Mouse (Mus musculus): Measurements from ENCODE around the gene Slamf7.

- TF ChIP-seq NELFE (IDR thresholded peaks at IDR 0.05; ENCODE audit: low read depth, low read length) (no peak), CTCF (conservative IDR thresholded peaks at IDR 0.05 in 1 of 2, IDR thresholded peaks at IDR 0.05 in 1 of 2; ENCODE audit: low read depth in 2 of 2, low read length in 2 of 2) (peak; percentile 56 to 66; a peak in 3 of 4 replicates), RAD21 (IDR thresholded peaks at IDR 0.05; ENCODE audit: low read depth, low read length) (peak; percentile 30), MEF2A (IDR thresholded peaks at IDR 0.05; ENCODE audit: borderline replicate concordance, low read depth, low read length) (no peak), POLR2A (IDR thresholded peaks at IDR 0.05; ENCODE audit: low read depth, low read length) (no peak), JUN (IDR thresholded peaks at IDR 0.05; ENCODE audit: insufficient read depth, low read depth, low read length) (no peak), POLR2AphosphoS2 (IDR thresholded peaks at IDR 0.05; ENCODE audit: low read depth, low read length) (no peak), ZC3H11A (IDR thresholded peaks at IDR 0.05; ENCODE audit: low read depth, low read length) (no peak)
Observed at GRCm38 (mm10) chr1:171613962-171614361, 38.9 kb downstream of the Slamf7 start.
